Mouse (Mus musculus): ENCODE measurements at regions not wholly inside any gene's neighbourhood (a gene's known extent, or its start where the extent isn't known, plus 50 kb on each side); places are given as distances from the start of the nearest gene placed in this dataset.
"Not testable (repeated sequence)": the region's sequence is repeated elsewhere in the genome, so short reads cannot be mapped to it uniquely, and the experiment has no call there.

GRCm38 (mm10) chr1:185951163-185951562 lies 165.9 kb downstream of the Lyplal1 start:
- H3K9ac ChIP-seq (ENCODE audit: low read depth, low read length) = no peak overlapping the region
- no peaks in the 10 kb centered on the region for H3K27me3 ChIP-seq (ENCODE audit: insufficient read depth, low read length)
- H3K4me3 ChIP-seq (replicated peaks; ENCODE audit: low read depth, low read length) = no peak overlapping the region
- H3K9me3 ChIP-seq (replicated peaks; ENCODE audit: low read length) = no peaks in the 10 kb centered on the region
- no peaks in the 10 kb centered on the region for H3K36me3 ChIP-seq (ENCODE audit: insufficient read depth, low read length)
- no peak overlapping the region for H3K4me2 ChIP-seq (ENCODE audit: low read length)
- no peak for ATAC-seq (replicated peaks; ENCODE audit: low FRiP score, low read depth)
- H3K4me1 ChIP-seq (replicated peaks; ENCODE audit: insufficient read depth, low read length) = no peaks in the 10 kb centered on the region
- 61% methylated on average over 1 of the region's 1 CpGs for WGBS
- no peak for TF ChIP-seq CTCF (IDR thresholded peaks at IDR 0.05; ENCODE audit: low read depth)
- no peak for DNase-seq (ENCODE audit: low spot score)
- H3K27ac ChIP-seq = no peak overlapping the region

- H3K4me3 ChIP-seq (replicated peaks; ENCODE audit: low read depth, low read length); ATAC-seq (replicated peaks; ENCODE audit: low FRiP score, low read depth); H3K9ac ChIP-seq (ENCODE audit: low read depth, low read length); H3K27ac ChIP-seq; H3K27me3 ChIP-seq (ENCODE audit: insufficient read depth, low read length); H3K4me1 ChIP-seq (replicated peaks; ENCODE audit: insufficient read depth, low read length); H3K9me3 ChIP-seq (replicated peaks; ENCODE audit: low read length); H3K36me3 ChIP-seq (ENCODE audit: insufficient read depth, low read length); DNase-seq (ENCODE audit: low spot score); H3K4me2 ChIP-seq (ENCODE audit: low read length): not testable (repeated sequence)
- WGBS = 67% methylated on average over 1 of the region's 1 CpGs
These were observed 161.3 kb downstream of the Lyplal1 start for GRCm38 (mm10) chr1:185955821-185956220.

GRCm38 (mm10) chr1:185957557-185957956 lies 159.6 kb downstream of the Lyplal1 start:
- Histone ChIP-seq H3K4me1 (replicated peaks; ENCODE audit: insufficient read depth, low read length) (0 out of 2 replicates have a peak, but pooled peaks cover 5% of the 10 kb centered on the region), H3K36me3 (ENCODE audit: insufficient read depth, low read length) (no peaks in the 10 kb centered on the region), H3K27ac (no peak overlapping the region), H3K27me3 (ENCODE audit: insufficient read depth, low read length) (no peaks in the 10 kb centered on the region), H3K9ac (ENCODE audit: low read depth, low read length) (no peak overlapping the region), H3K4me2 (ENCODE audit: low read length) (no peak overlapping the region), H3K9me3 (replicated peaks; ENCODE audit: low read length) (no peaks in the 10 kb centered on the region), H3K4me3 (replicated peaks; ENCODE audit: low read depth, low read length) (no peak overlapping the region)
- ATAC-seq (replicated peaks; ENCODE audit: low FRiP score, low read depth) (no peak), DNase-seq (ENCODE audit: low spot score) (peak; percentile 72)
- no peak for TF ChIP-seq CTCF (IDR thresholded peaks at IDR 0.05; ENCODE audit: low read depth)
- WGBS = 45% methylated on average over 3 of the region's 3 CpGs

GRCm38 (mm10) chr1:185958276-185958675 lies 158.8 kb downstream of the Lyplal1 start:
- WGBS = 23% methylated on average over 10 of the region's 10 CpGs
- no peak overlapping the region for H3K9ac ChIP-seq (ENCODE audit: low read depth, low read length)
- no peak overlapping the region for H3K27ac ChIP-seq
- H3K9me3 ChIP-seq (replicated peaks; ENCODE audit: low read length) = no peaks in the 10 kb centered on the region
- H3K4me2 ChIP-seq (ENCODE audit: low read length) = no peak overlapping the region
- peak; percentile 8 for DNase-seq (ENCODE audit: low spot score)
- TF ChIP-seq CTCF (IDR thresholded peaks at IDR 0.05; ENCODE audit: low read depth) = no peak
- ATAC-seq (replicated peaks; ENCODE audit: low FRiP score, low read depth) = no peak
- H3K4me3 ChIP-seq (replicated peaks; ENCODE audit: low read depth, low read length) = no peak overlapping the region
- H3K36me3 ChIP-seq (ENCODE audit: insufficient read depth, low read length) = no peaks in the 10 kb centered on the region
- no peaks in the 10 kb centered on the region for H3K27me3 ChIP-seq (ENCODE audit: insufficient read depth, low read length)
- 0 out of 2 replicates have a peak, but pooled peaks cover 5% of the 10 kb centered on the region for H3K4me1 ChIP-seq (replicated peaks; ENCODE audit: insufficient read depth, low read length)

- H3K4me1 ChIP-seq (replicated peaks; ENCODE audit: insufficient read depth, low read length) = 0 out of 2 replicates have a peak, but pooled peaks cover 5% of the 10 kb centered on the region
- H3K4me3 ChIP-seq (replicated peaks; ENCODE audit: low read depth, low read length) = no peak overlapping the region
- no peak overlapping the region for H3K27ac ChIP-seq
- no peak for ATAC-seq (replicated peaks; ENCODE audit: low FRiP score, low read depth)
- no peak for TF ChIP-seq CTCF (IDR thresholded peaks at IDR 0.05; ENCODE audit: low read depth)
- no peak overlapping the region for H3K4me2 ChIP-seq (ENCODE audit: low read length)
- no peaks in the 10 kb centered on the region for H3K36me3 ChIP-seq (ENCODE audit: insufficient read depth, low read length)
- no peak for DNase-seq (ENCODE audit: low spot score)
- no peak overlapping the region for H3K9ac ChIP-seq (ENCODE audit: low read depth, low read length)
- H3K27me3 ChIP-seq (ENCODE audit: insufficient read depth, low read length) = no peaks in the 10 kb centered on the region
- no peaks in the 10 kb centered on the region for H3K9me3 ChIP-seq (replicated peaks; ENCODE audit: low read length)
- WGBS = 64% methylated on average over 3 of the region's 3 CpGs
These were observed 154.5 kb downstream of the Lyplal1 start for GRCm38 (mm10) chr1:185962606-185963005.

GRCm38 (mm10) chr1:185963773-185964172 lies 153.3 kb downstream of the Lyplal1 start:
- ATAC-seq (replicated peaks; ENCODE audit: low FRiP score, low read depth) = no peak

GRCm38 (mm10) chr1:185964426-185964825 lies 152.7 kb downstream of the Lyplal1 start:
- TF ChIP-seq CTCF (IDR thresholded peaks at IDR 0.05; ENCODE audit: low read depth) = no peak
- 47% methylated on average over 6 of the region's 6 CpGs for WGBS
- Histone ChIP-seq H3K36me3 (ENCODE audit: insufficient read depth, low read length) (no peaks in the 10 kb centered on the region), H3K9me3 (replicated peaks; ENCODE audit: low read length) (no peaks in the 10 kb centered on the region), H3K4me3 (replicated peaks; ENCODE audit: low read depth, low read length) (no peak overlapping the region), H3K27me3 (ENCODE audit: insufficient read depth, low read length) (no peaks in the 10 kb centered on the region), H3K9ac (ENCODE audit: low read depth, low read length) (no peak overlapping the region), H3K27ac (no peak overlapping the region), H3K4me2 (ENCODE audit: low read length) (no peak overlapping the region), H3K4me1 (replicated peaks; ENCODE audit: insufficient read depth, low read length) (no peaks in the 10 kb centered on the region)
- no peak for DNase-seq (ENCODE audit: low spot score)
- ATAC-seq (replicated peaks; ENCODE audit: low FRiP score, low read depth) = no peak

More at GRCm38 (mm10) chr1:185963773-185964172, 153.3 kb downstream of the Lyplal1 start:
- no peak for DNase-seq (ENCODE audit: low spot score)
- Histone ChIP-seq H3K36me3 (ENCODE audit: insufficient read depth, low read length) (no peaks in the 10 kb centered on the region), H3K27me3 (ENCODE audit: insufficient read depth, low read length) (no peaks in the 10 kb centered on the region), H3K4me1 (replicated peaks; ENCODE audit: insufficient read depth, low read length) (no peaks in the 10 kb centered on the region), H3K4me2 (ENCODE audit: low read length) (no peak overlapping the region), H3K4me3 (replicated peaks; ENCODE audit: low read depth, low read length) (no peak overlapping the region), H3K27ac (no peak overlapping the region), H3K9me3 (replicated peaks; ENCODE audit: low read length) (no peaks in the 10 kb centered on the region), H3K9ac (ENCODE audit: low read depth, low read length) (no peak overlapping the region)
- 94% methylated on average over 2 of the region's 2 CpGs for WGBS
- no peak for TF ChIP-seq CTCF (IDR thresholded peaks at IDR 0.05; ENCODE audit: low read depth)

Data from kidney, postnatal 0 days (tissue).